Mouse (Mus musculus): ENCODE results near the gene Zfp488.

GRCm38 (mm10) chr14:33977748-33978147 is 816 bp downstream of the Zfp488 start:
- no peak for TF ChIP-seq TAL1 (IDR thresholded peaks at IDR 0.05; ENCODE audit: low read length)
- TF ChIP-seq GATA1 (IDR thresholded peaks at IDR 0.05; ENCODE audit: low read length), result no peak

Data from erythroblast, embryonic 14.5 days (primary cell).